Mouse (Mus musculus) cerebellum, adult 2 months (tissue): ENCODE measurements at regions not wholly inside any gene's neighbourhood (a gene's known extent, or its start where the extent isn't known, plus 50 kb on each side); places are given as distances from the start of the nearest gene placed in this dataset.

Experiments
- DNase-seq, 2 experiments: peaks; one replicate each; pipeline ENCODE4 v3.0.0; 2021
- H3K27ac ChIP-seq: fragments of 200-500 bp; 2 replicates; pipeline ENCODE4 v1.5.1; 2012; ENCODE audit warnings: low read length, control low read depth, inconsistent platforms; ENCODE audit not compliant: insufficient read depth
- H3K27me3 ChIP-seq: fragments of 200-500 bp; 2 replicates; pipeline ENCODE4 v1.6.1; 2012; ENCODE audit warnings: inconsistent platforms, mild to moderate bottlenecking, low read length, moderate library complexity; ENCODE audit not compliant: control insufficient read depth, insufficient read depth
- H3K4me1 ChIP-seq: fragments of 200-500 bp; 2 replicates; pipeline ENCODE4 v1.6.1; 2011; ENCODE audit warnings: low read length; ENCODE audit not compliant: control insufficient read depth, insufficient read depth
- H3K4me3 ChIP-seq: fragments of 200-500 bp; replicated peaks from 2 replicates; pipeline ENCODE3; 2011; ENCODE audit warnings: mild to moderate bottlenecking, low read depth, low read length, control low read depth; ENCODE audit not compliant: insufficient read depth
- CTCF ChIP-seq: fragments of 200-500 bp; IDR thresholded peaks from 2 replicates; pipeline ENCODE4 v1.5.1; 2011; ENCODE audit warnings: low read depth, mild to moderate bottlenecking, control low read depth, low read length, moderate library complexity, borderline replicate concordance; ENCODE audit not compliant: insufficient read depth
- POLR2A ChIP-seq: fragments of 200-500 bp; IDR thresholded peaks from 2 replicates; pipeline ENCODE4 v1.6.1; 2011; ENCODE audit warnings: low read length, control low read depth, borderline replicate concordance; ENCODE audit not compliant: insufficient read depth
- WGBS: fragments of 180-500 bp; shearing (Covaris S2); methylation state at CpG from one replicate; pipeline ENCODE4 v1.1.7; 2018; 5-methylcytosine and 5-hydroxymethylcytosine counted together

DNA sequence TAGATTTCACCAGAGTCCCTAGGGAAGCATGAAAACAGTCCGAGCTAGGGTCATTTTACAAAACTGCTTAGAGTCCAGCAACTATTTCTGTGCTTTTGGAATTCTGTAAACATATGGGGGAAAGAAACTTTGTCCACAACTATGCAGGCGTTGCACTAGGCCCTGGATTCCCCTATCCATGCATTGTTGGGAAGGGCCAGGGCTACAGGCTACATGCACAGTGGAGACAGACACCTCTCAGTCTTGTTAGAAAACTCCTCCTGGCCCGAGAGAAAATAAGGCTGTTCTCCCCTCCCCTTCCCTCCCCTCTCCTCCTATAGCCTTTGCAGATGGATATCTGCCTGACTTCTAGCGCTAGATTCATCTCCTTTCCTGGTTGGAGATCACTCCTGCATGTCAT is 113.9 kb upstream of the Bmp2 start:
- no peak for DNase-seq
- no peaks in the 10 kb centered on the region for H3K4me1 ChIP-seq
- no peaks in the 10 kb centered on the region for H3K27me3 ChIP-seq
- 59% methylated on average over 4 of the region's 4 CpGs for WGBS
- no peak overlapping the region for H3K27ac ChIP-seq
- H3K4me3 ChIP-seq = no peak overlapping the region
- TF ChIP-seq POLR2A (no peak), CTCF (no peak)

DNA sequence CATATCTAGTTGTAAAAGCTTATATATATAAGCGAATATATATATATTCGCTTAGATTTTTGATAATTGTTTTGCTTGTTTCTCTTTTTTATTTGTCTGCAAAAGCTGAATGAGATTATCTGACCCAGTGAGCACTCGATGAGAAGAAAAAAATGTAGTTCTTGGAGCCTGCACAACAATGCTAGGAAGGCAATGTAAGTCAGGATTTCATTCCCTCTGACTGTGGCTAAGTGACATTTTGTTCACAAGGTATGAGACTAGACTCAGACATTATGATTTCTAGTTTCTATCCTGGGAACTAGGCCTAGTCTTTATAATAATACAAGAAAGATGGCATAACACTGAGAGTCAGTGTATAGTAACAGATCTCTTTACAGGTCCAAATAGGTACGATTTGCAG is 108.9 kb upstream of the Bmp2 start:
- Histone ChIP-seq H3K27me3 (no peaks in the 10 kb centered on the region), H3K27ac (no peak overlapping the region), H3K4me1 (peaks cover 4% of the 10 kb centered on the region; the same call in 1 of the 2 replicates), H3K4me3 (no peak overlapping the region)
- WGBS = 71% methylated on average over 4 of the region's 4 CpGs
- TF ChIP-seq POLR2A = no peak
- no peak for TF ChIP-seq CTCF
- no peak for DNase-seq

DNA sequence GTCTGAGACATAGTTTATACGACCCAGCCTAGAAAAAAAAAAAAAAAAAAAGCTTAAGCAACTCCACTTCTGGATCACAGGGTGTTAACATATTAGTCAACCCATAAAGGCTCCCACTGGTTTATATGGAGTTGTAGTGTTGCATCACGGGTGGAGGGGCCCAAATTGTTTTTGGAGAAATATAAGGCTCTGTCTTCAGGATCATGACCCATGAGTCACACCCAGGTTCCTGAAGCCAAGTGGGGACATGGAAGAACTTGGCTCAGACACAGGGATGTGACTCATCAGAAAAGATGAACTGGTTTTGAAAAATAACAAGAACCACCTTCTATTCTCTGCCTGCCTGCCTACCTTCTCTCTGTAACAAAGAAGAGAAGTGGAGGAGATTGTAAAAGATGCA is 108.5 kb upstream of the Bmp2 start:
- H3K27me3 ChIP-seq = no peaks in the 10 kb centered on the region
- no peak overlapping the region for H3K4me3 ChIP-seq
- TF ChIP-seq CTCF (no peak), POLR2A (no peak)
- 71% methylated on average over 2 of the region's 2 CpGs for WGBS
- peaks cover 4% of the 10 kb centered on the region; the same call in 1 of the 2 replicates for H3K4me1 ChIP-seq
- no peak overlapping the region for H3K27ac ChIP-seq
- DNase-seq = peak; percentile 11 to 63

DNA sequence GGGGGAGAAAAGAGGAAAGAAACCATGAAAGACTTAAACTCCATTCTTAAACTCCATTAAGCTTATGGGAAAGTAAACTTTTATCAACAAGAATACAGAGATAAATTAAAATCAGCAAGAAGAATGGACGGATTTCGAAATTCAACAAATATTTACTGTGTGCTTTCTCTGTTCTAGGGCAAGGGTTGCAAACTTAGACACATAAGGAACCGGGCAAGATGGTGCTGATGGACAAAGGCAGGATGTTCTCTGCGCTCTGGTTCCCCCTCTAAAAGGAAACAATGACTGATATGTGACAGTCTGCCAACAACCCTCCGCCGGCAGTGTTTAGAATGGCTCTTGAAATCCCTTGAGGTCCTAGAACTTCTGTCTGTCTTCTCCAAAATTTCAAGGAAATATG is 99.0 kb upstream of the Bmp2 start:
- Histone ChIP-seq H3K27ac (no peak overlapping the region), H3K27me3 (no peaks in the 10 kb centered on the region), H3K4me3 (no peak overlapping the region), H3K4me1 (no peaks in the 10 kb centered on the region)
- 77% methylated on average over 6 of the region's 6 CpGs for WGBS
- TF ChIP-seq CTCF = no peak
- TF ChIP-seq POLR2A = no peak
- DNase-seq = no peak

DNA sequence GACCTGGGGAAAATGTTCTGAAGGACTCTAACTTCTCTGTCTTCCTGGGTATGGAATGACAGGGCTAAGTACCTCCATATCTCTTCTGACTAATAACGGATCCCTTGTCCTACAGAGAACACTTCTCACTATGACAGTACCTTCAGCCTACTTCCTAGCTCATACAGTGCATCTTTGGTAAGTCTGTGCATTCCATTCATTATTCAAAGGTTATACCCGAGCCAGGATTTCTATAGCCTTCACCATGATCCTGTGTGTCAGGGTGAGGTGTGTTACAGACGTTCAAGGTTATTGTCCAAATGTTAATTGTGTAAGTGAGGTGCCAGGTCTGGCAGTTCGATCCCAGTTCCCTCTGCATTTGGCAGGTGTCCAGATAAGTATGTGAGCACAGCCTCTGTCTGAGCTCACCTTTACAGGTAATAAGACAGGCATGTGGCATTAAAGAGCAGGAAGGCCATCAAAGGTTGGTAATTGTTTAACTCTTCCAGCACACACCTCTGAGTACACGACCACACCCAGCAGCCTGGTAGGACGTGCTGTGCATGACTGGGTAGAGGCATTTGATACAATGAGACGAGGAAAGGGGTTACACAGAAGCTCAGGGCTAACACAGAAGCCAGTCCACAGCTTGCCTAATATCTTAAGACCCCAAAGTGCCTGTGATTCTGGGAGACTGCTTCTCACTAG is 96.3 kb upstream of the Bmp2 start:
- Histone ChIP-seq H3K27me3 (no peaks in the 10 kb centered on the region), H3K4me3 (no peak overlapping the region), H3K4me1 (no peaks in the 10 kb centered on the region), H3K27ac (no peak overlapping the region)
- TF ChIP-seq CTCF (no peak), POLR2A (no peak)
- no peak for DNase-seq
- 67% methylated on average over 7 of the region's 7 CpGs for WGBS

DNA sequence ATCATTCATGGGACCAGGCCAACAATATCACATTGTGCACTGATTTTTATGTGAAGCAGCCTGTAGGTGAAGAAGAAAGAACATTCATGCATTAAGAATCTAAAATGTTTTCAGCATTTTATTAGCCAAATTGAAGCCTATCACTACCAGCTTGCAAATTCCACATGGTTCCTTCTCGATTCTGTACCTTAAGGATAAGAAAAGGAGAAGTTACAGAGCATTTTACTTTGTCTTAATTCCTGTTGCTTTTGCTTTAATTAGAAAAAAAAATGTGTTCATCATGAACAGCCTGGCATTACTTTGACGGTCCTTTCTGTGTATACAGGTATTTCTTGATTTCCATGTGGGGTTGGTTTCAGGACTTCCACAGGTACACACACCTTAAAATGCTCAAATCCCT is 95.2 kb upstream of the Bmp2 start:
- no peaks in the 10 kb centered on the region for H3K4me1 ChIP-seq
- no peak overlapping the region for H3K27ac ChIP-seq
- TF ChIP-seq POLR2A (no peak), CTCF (no peak)
- H3K27me3 ChIP-seq = no peaks in the 10 kb centered on the region
- WGBS = 82% methylated on average over 2 of the region's 2 CpGs
- H3K4me3 ChIP-seq = no peak overlapping the region
- no peak for DNase-seq

DNA sequence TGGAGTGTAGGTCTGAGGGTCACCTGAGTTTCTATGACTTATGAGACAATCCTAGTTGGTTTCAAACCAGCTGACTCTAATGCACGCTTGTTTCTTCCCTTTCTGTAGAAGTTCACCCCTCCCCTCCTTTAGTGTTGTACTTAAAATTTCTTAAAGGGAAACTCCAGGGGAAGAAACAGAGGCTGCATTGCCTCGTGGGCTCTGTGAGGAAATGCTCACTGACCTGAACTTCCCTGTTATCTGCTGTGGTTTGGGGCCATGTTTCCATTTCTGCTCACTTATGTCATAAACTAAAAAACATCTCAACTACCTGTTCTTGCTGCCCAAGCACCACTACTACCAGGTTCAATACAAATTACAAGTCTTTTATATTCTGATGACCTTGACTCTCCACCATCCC is 93.2 kb upstream of the Bmp2 start:
- H3K4me3 ChIP-seq = no peak overlapping the region
- H3K27me3 ChIP-seq = no peaks in the 10 kb centered on the region
- no peak for TF ChIP-seq POLR2A
- TF ChIP-seq CTCF = no peak
- no peaks in the 10 kb centered on the region for H3K4me1 ChIP-seq
- no peak for DNase-seq
- no peak overlapping the region for H3K27ac ChIP-seq
- 48% methylated on average over 2 of the region's 2 CpGs for WGBS

DNA sequence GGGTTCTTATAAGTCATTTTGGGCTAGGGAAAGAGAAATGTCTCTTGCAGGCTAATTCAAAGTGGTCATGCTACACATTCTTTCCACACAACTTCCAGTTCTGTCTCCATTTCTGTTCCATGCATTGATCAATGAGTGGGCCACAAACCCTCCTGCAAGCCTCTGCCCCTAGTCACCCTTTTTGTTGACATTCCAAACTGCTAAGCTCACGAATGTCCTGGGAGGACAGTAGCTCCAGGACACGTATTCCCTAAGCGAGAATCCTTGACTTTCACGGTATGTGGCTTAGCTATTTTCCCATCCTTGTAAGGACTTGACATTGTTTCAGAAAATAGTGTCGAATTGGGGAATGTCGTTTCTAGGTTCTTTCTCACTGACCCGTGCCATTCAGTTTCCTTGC is 91.1 kb upstream of the Bmp2 start:
- Histone ChIP-seq H3K4me1 (no peaks in the 10 kb centered on the region), H3K27ac (no peak overlapping the region), H3K4me3 (no peak overlapping the region), H3K27me3 (no peaks in the 10 kb centered on the region)
- no peak for DNase-seq
- TF ChIP-seq POLR2A = no peak
- 76% methylated on average over 7 of the region's 7 CpGs for WGBS
